Mouse (Mus musculus) liver, adult 2 months (tissue): ENCODE measurements around the gene Pitx3.

ENCODE experiments used
- CTCF ChIP-seq: fragments of 200-500 bp; IDR thresholded peaks from 2 replicates; pipeline ENCODE4 v1.5.1; 2011; ENCODE audit warnings: low read depth, low read length, control low read depth
- POLR2A ChIP-seq: fragments of 200-500 bp; IDR thresholded peaks from 2 replicates; pipeline ENCODE4 v1.6.1; 2011; ENCODE audit warnings: low read length, control low read depth; ENCODE audit not compliant: insufficient read depth; ENCODE audit errors: extremely low read depth

- TF ChIP-seq CTCF (no peak), POLR2A (no peak)
These were observed 34.1 kb upstream of the Pitx3 start for GRCm38 (mm10) chr19:46182241-46182640.
